Mouse (Mus musculus) forebrain, embryonic 13.5 days (tissue): ENCODE measurements around the gene Hoxd8. TPM values are rescaled to one million over a fixed set of nuclear protein-coding genes. Genes with fewer than 3 reads are reported as not detected.

Experiments used
- ATAC-seq: fragments of 200-750 bp; cut with Nextera tagmentation; 2 replicates; pipeline ENCODE4 v1.8.0; 2017
- H3K27ac ChIP-seq: fragments of 300-500 bp; sonication (generic); 2 replicates; pipeline ENCODE4 v1.5.1; 2015; ENCODE audit warnings: inconsistent platforms, mild to moderate bottlenecking, moderate library complexity
- H3K27me3 ChIP-seq: fragments of 300-500 bp; sonication (generic); 2 replicates; pipeline ENCODE4 v1.6.1; 2015; ENCODE audit warnings: mild to moderate bottlenecking, inconsistent platforms
- H3K36me3 ChIP-seq: fragments of 300-500 bp; sonication (generic); 2 replicates; pipeline ENCODE4 v1.6.1; 2015; ENCODE audit warnings: mild to moderate bottlenecking, inconsistent platforms; ENCODE audit not compliant: poor library complexity, severe bottlenecking
- H3K4me1 ChIP-seq: fragments of 300-500 bp; sonication (generic); 2 replicates; pipeline ENCODE4 v1.6.1; 2015; ENCODE audit warnings: inconsistent platforms
- H3K4me2 ChIP-seq: fragments of 300-500 bp; sonication (generic); 2 replicates; pipeline ENCODE4 v1.6.1; 2015; ENCODE audit warnings: inconsistent platforms, mild to moderate bottlenecking, moderate library complexity
- H3K4me3 ChIP-seq: fragments of 300-500 bp; sonication (generic); 2 replicates; pipeline ENCODE4 v1.5.1; 2015; ENCODE audit warnings: mild to moderate bottlenecking, inconsistent platforms
- H3K9ac ChIP-seq: fragments of 300-500 bp; sonication (generic); 2 replicates; pipeline ENCODE4 v1.6.1; 2015; ENCODE audit warnings: mild to moderate bottlenecking, inconsistent platforms
- H3K9me3 ChIP-seq: fragments of 300-500 bp; sonication (generic); replicated peaks from 2 replicates; pipeline ENCODE4 v1.6.1; 2016; ENCODE audit warnings: inconsistent platforms
- WGBS: fragments of 180-500 bp; shearing (Covaris S2); methylation state at CpG from one replicate; pipeline ENCODE4 v1.1.7; 2015; 5-methylcytosine and 5-hydroxymethylcytosine counted together
- polyA plus RNA-seq: library from polyadenylated mRNA; unstranded; fragments of >200 nt; fragmentation: Nextera tagmentation; extraction: Ambion mirVana; gene quantifications from 2 replicates; pipeline ENCODE4 v1.2.1, GENCODE M21; 2015

Hoxd8 gene
- polyA plus RNA-seq, 1 experiment from 2014 or later = not detected

DNA sequence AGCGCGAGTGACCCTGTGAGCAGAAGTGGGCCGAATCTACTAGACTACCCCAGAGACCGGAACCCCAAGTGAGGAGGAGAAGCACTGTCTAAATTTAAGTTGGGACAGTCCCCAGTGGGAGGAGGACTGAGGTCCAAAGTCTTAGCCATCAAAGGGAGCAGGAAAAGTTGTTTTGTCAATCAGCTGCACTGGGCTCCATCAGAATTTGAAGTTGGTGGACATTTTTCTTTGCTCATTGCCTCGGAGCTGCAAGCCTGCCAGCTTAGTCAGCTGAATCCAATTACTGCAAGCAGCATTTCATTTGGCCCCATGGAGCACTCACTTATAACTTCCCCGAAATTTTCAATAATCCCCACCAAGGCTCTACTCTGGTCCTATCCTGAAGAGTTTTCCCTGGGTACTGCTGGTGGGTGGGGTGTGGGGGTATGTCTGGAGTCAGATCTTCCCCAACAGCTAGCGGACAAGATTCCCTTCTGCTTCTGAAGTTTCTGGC is 33.2 kb downstream of the Hoxd8 start:
- H3K4me2 ChIP-seq = no peak overlapping the region
- no peak overlapping the region for H3K4me3 ChIP-seq
- 2% methylated on average over 7 of the region's 7 CpGs for WGBS
- no peaks in the 10 kb centered on the region for H3K9me3 ChIP-seq
- no peak overlapping the region for H3K27ac ChIP-seq
- peaks cover 4% of the 10 kb centered on the region for H3K4me1 ChIP-seq
- H3K36me3 ChIP-seq = no peaks in the 10 kb centered on the region
- ATAC-seq = no peak
- H3K9ac ChIP-seq = no peak overlapping the region
- peaks cover 99% of the 10 kb centered on the region for H3K27me3 ChIP-seq

DNA sequence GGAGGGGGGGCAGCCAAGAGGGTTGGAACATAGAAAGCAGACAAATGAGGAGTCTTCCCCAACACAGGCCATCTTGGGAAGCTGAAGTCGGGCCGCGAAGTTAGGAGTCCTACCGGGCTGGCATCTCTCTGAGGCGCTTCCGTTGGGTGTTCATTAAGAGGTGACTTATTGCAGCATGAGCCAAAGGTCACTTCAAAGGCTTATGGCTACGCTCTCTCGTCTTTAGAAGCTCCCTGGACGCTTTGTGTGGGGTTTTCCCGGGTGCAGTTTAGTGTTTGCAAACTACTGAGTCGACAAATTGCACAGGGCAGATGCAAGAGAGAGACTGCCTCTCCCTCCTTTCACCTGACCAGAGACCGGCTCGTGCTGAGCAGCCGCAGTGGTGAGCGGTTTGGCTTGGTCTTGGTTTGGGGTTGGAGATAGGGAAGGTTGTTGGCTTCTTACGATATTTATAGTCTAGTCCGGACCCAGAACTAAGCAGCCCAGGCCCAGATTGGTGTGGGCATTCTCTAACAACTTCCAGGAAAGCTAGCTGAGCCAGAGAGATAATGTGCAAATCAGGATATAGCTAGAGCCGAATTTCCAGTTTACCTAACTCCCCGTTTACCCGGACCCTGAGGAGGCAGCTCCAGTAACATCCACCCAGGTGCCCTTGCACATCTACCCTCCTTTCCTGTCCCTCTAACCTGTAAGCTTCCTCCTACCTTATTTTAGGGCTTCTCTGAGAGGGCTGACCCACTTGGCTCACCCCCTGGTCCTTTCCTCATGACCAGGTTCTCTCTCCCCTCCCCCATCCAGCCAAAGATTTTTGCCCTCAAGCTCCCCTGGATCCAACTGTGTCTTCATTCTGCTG is 34.4 kb downstream of the Hoxd8 start:
- no peaks in the 10 kb centered on the region for H3K9me3 ChIP-seq
- WGBS = 2% methylated on average over 20 of the region's 20 CpGs
- H3K27me3 ChIP-seq = peaks cover 99% of the 10 kb centered on the region
- no peak for ATAC-seq
- H3K36me3 ChIP-seq = no peaks in the 10 kb centered on the region
- H3K4me1 ChIP-seq = peaks cover 4% of the 10 kb centered on the region; the same call in 1 of the 2 replicates
- H3K4me3 ChIP-seq = no peak overlapping the region
- no peak overlapping the region for H3K9ac ChIP-seq
- H3K27ac ChIP-seq = no peak overlapping the region
- H3K4me2 ChIP-seq = no peak overlapping the region

DNA sequence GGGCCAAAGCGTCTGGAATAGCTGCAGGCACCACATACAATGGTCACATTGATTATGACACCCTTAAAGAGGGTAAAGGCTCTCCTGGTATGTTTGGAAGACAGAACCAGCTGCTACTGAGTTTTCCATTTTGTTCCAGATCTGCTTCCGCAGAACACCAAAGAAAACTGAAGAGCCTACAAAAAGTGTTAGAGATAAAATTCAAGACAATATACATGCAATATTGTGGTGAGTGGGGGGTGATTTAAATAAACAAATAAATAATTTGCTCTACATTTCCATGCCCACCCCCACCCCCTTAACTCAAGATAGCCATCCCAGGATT is 35.0 kb downstream of the Hoxd8 start:
- Histone ChIP-seq H3K4me1 (peaks cover 4% of the 10 kb centered on the region; the same call in 1 of the 2 replicates), H3K9me3 (no peaks in the 10 kb centered on the region), H3K36me3 (no peaks in the 10 kb centered on the region), H3K4me2 (no peak overlapping the region), H3K9ac (no peak overlapping the region), H3K4me3 (no peak overlapping the region), H3K27ac (no peak overlapping the region), H3K27me3 (peaks cover 99% of the 10 kb centered on the region)
- no peak for ATAC-seq
- 7% methylated on average over 2 of the region's 2 CpGs for WGBS

DNA sequence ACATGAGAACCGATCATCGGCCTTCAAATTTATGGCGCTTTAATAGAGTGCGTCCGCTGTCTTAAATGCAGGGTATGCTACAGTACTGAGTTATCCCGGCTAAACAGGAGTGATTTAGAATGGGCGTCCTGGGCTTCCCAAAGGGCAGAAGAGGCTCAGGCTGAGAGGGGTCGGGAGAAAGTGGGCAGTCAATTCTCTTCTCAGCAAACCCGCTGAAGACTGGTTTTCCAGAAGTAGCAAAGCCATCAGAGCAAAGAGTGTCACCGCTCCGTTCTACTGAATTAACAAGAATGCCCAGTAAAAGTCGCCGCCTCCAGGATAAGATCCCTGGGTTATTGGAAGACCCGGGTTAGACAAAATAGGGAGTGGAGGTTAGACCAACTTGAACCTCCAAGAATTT is 35.5 kb downstream of the Hoxd8 start:
- Histone ChIP-seq H3K9ac (no peak overlapping the region), H3K4me1 (peaks cover 4% of the 10 kb centered on the region; the same call in 1 of the 2 replicates), H3K4me3 (no peak overlapping the region), H3K9me3 (no peaks in the 10 kb centered on the region), H3K4me2 (no peak overlapping the region), H3K27me3 (peaks cover 99% of the 10 kb centered on the region), H3K27ac (no peak overlapping the region), H3K36me3 (no peaks in the 10 kb centered on the region)
- no peak for ATAC-seq
- 2% methylated on average over 14 of the region's 14 CpGs for WGBS

DNA sequence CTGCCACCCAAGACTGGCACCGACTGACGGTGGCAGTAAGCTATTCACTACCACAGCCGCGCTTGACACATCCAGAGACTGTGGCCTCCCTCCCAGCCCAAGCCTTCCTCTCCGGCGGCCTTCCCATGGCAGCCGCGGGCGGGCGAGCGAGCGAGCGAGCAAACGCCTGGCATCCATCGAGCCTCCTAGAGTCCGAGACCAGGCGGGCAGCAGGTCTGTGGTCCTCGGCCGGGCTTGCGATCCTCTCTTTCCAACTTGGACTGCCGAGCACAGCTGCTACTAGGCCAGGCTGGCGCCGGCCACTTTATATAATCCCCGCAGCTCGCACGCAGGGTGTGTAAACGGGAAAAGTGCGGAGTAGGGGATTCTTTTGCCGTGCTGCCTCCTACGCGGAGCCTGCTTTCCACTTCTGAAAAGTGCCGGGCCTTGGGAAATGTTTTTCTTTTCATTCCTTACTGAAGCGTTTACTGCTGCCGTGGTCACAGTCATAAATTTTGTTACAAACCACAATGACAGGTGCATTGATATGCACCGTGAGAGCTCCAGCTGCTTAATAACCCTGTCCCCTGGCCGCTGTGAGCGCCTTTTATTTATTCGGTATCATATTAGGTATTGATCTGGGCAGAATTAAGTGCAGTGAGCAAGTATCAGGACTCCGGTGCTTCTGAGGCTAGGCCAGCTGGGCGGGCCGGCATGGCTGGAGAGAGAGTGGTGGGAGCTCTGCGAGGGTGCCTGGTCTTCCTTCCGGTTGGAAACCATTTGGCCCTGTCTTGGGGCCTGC is 36.1 kb downstream of the Hoxd8 start:
- Histone ChIP-seq H3K27me3 (peaks cover 99% of the 10 kb centered on the region), H3K9me3 (no peaks in the 10 kb centered on the region), H3K9ac (no peak overlapping the region), H3K4me3 (no peak overlapping the region), H3K4me2 (no peak overlapping the region), H3K36me3 (no peaks in the 10 kb centered on the region), H3K27ac (no peak overlapping the region), H3K4me1 (peaks cover 4% of the 10 kb centered on the region; the same call in 1 of the 2 replicates)
- ATAC-seq = no peak
- 1% methylated on average over 43 of the region's 43 CpGs for WGBS

DNA sequence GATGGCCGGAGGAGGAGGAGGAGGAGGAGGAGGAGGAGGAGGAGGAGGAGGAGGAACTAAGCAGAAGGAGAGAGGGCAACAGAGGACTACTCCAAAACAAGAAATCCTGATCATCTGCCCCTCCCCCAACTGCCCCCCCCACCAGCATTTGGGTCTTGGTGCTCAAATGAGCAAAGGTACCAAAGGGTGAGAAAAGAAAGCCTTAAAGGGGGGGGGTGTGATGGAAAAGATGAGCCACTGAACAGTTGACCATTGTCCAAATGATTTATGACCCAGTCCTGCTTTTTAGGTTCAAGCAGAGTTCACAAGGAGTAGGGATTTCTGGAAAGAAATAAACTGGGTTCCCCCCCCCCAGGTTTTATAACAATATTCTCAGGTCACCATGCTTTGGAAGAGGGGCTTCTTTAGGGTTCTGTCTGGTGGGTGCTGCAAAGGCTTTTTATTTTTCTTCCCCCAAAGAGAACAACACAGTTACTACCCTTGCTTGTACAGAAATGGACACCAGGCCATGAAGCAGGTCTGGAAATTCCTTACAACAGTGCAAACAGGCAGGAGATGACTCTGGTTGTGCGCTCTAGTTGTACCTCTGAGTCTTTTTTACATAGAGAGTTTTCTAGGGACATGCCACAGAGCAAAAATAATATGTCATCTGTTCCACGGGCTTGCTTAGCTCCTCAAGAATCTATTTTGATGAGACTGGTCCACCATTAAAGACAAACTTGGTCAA is 37.0 kb downstream of the Hoxd8 start:
- H3K27me3 ChIP-seq = peaks cover 99% of the 10 kb centered on the region
- no peak overlapping the region for H3K4me3 ChIP-seq
- H3K36me3 ChIP-seq = no peaks in the 10 kb centered on the region
- no peaks in the 10 kb centered on the region for H3K4me1 ChIP-seq
- ATAC-seq = no peak
- 36% methylated on average over 2 of the region's 3 CpGs for WGBS
- H3K4me2 ChIP-seq = no peak overlapping the region
- H3K9ac ChIP-seq = no peak overlapping the region
- H3K27ac ChIP-seq = no peak overlapping the region
- no peaks in the 10 kb centered on the region for H3K9me3 ChIP-seq

DNA sequence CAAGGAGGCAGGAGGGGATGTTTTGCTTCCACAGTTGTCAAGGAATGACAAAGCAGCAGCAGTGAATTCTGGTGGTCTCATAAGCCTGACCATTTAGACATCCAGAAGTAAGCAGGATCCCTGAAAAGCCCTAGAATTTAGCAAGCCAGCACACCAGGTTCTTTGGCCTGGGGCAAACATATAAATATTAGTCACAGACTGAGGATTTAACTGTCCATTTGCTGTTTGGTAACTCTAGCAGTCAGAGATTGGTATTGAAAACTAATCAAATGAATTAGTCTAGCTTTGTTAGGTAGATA is 37.5 kb downstream of the Hoxd8 start:
- Histone ChIP-seq H3K36me3 (no peaks in the 10 kb centered on the region), H3K4me1 (no peaks in the 10 kb centered on the region), H3K27me3 (peaks cover 99% of the 10 kb centered on the region), H3K9me3 (no peaks in the 10 kb centered on the region), H3K9ac (no peak overlapping the region), H3K4me3 (no peak overlapping the region), H3K27ac (no peak overlapping the region), H3K4me2 (no peak overlapping the region)
- no peak for ATAC-seq

DNA sequence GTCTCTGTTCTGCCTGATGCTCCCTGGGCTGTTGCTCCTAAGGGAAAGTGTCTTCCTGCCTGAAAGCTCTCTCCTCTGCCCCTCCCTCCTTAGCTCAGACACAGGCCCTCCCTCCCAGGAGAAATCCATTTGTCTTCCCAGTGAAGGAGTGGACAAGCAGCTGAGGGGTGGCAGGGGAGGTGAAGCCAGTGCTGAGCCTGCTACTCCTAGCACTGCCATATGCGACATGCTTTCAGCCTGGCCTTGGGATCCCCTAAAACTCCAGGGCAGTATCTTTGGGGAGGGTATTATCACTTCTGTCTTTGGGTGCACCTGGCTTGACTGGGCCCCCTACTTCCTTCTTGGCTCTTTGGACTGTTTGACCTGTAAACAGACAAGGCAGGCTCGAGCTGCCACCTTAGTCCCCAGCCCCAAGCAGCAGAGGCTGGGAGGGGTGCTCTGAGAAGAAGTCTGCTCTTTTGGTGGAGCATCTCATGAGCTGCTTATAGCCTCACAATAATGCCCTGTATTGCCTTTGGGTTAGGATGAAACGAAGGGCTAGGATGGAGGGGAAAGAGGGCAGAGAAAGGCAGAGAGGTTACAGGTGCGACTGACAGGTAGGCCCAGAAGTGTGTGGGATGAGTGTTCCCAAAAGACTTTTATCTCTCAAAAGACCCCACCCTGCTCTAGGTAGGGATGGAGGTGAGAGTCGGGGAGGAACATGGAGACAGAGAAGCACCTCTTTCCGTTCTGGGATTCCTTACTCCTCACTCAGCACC is 41.3 kb downstream of the Hoxd8 start:
- ATAC-seq = no peak
- no peak overlapping the region for H3K4me2 ChIP-seq
- peaks cover 11% of the 10 kb centered on the region for H3K4me1 ChIP-seq
- H3K36me3 ChIP-seq = no peaks in the 10 kb centered on the region
- no peak overlapping the region for H3K27ac ChIP-seq
- 3% methylated on average over 6 of the region's 6 CpGs for WGBS
- no peaks in the 10 kb centered on the region for H3K9me3 ChIP-seq
- peaks cover 99% of the 10 kb centered on the region for H3K27me3 ChIP-seq
- H3K9ac ChIP-seq = no peak overlapping the region
- no peak overlapping the region for H3K4me3 ChIP-seq

DNA sequence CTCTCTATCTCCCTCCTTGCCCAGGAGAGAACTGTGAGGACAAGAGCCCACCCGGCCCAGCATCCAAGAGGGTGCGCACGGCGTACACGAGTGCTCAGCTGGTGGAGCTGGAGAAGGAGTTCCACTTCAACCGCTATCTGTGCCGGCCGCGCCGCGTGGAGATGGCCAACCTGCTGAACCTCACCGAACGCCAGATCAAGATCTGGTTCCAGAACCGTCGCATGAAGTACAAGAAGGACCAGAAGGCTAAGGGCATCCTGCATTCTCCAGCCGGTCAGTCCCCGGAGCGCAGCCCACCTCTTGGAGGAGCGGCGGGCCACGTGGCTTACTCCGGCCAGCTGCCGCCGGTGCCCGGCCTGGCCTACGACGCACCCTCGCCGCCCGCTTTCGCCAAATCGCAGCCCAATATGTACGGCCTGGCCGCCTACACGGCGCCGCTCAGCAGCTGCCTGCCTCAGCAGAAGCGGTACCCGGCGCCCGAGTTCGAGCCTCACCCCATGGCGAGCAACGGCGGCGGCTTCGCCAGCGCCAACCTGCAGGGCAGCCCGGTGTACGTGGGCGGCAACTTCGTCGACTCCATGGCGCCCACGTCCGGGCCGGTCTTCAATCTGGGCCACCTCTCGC is 42.0 kb downstream of the Hoxd8 start:
- no peak overlapping the region for H3K9ac ChIP-seq
- no peak overlapping the region for H3K27ac ChIP-seq

DNA sequence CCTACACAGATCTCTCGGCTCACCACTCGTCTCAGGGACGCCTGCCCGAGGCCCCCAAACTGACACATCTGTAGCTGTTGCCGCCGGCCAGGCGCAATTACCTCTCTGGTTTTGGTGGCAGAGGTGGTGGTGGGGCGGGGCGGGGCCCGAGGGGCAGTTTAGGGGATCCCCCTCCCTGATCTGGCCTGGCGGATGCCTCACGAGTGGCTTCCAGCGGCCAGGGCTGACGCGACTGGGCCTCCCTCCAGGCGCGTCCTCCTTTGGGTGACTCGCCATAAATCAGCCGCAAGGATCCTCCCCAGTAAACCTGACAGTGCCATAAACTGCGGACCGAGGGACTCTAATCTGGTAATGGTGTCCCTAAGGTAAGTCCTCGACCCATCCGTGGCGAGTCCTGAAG is 42.6 kb downstream of the Hoxd8 start:
- no peak overlapping the region for H3K4me2 ChIP-seq
- H3K27ac ChIP-seq = no peak overlapping the region
- H3K36me3 ChIP-seq = no peaks in the 10 kb centered on the region
- H3K4me3 ChIP-seq = no peak overlapping the region
- H3K9ac ChIP-seq = no peak overlapping the region
- 0 out of 2 replicates have a peak, but pooled peaks have one; percentile 10 for ATAC-seq
- peaks cover 11% of the 10 kb centered on the region for H3K4me1 ChIP-seq
- peaks cover 100% of the 10 kb centered on the region for H3K27me3 ChIP-seq
- under 1% methylated on average over 24 of the region's 24 CpGs for WGBS
- H3K9me3 ChIP-seq = no peaks in the 10 kb centered on the region

More for the DNA sequence above, 42.0 kb downstream of the Hoxd8 start:
- no peaks in the 10 kb centered on the region for H3K36me3 ChIP-seq
- no peak overlapping the region for H3K4me3 ChIP-seq
- peaks cover 100% of the 10 kb centered on the region for H3K27me3 ChIP-seq
- no peak for ATAC-seq
- no peaks in the 10 kb centered on the region for H3K9me3 ChIP-seq
- H3K4me1 ChIP-seq = peaks cover 11% of the 10 kb centered on the region
- under 1% methylated on average over 58 of the region's 58 CpGs for WGBS
- no peak overlapping the region for H3K4me2 ChIP-seq

DNA sequence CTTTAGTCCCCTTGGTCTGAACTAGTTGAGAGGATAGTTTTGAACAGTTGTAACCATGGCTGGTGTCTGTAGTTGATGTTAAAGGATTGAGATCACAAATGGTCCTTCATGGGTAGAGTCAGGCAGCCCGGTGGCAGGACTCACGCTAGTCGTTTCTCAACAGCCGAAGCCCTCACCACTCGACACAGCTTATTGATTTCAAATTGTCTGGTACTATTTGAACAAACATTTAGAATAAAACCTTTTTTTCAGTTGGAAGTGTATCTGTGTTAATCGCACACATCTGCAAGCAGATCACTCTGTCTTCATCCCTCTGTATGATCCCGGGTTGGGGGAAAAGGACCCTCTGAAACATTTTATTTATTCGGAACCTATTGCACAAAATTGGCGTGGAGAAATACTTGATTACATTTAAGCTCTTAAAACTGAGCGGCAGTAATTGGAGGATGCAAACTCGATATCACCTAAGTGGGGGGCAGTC is 43.3 kb downstream of the Hoxd8 start:
- H3K4me2 ChIP-seq = no peak overlapping the region
- H3K27ac ChIP-seq = no peak overlapping the region
- peaks cover 14% of the 10 kb centered on the region for H3K4me1 ChIP-seq
- no peaks in the 10 kb centered on the region for H3K9me3 ChIP-seq
- H3K9ac ChIP-seq = no peak overlapping the region
- no peak for ATAC-seq
- no peak overlapping the region for H3K4me3 ChIP-seq
- H3K27me3 ChIP-seq = peaks cover 100% of the 10 kb centered on the region
- WGBS = 3% methylated on average over 11 of the region's 11 CpGs
- no peaks in the 10 kb centered on the region for H3K36me3 ChIP-seq
